Mouse (Mus musculus) cerebellum, postnatal 10 days (tissue): ENCODE measurements around the gene Gm49361.

Experiments used
- DNase-seq, 2 experiments: peaks; one replicate each; pipeline ENCODE4 v3.0.0; 2021; ENCODE audit warnings: mixed read lengths in 2 of 2

The Gm49361 gene

GRCm38 (mm10) chr14:57617675-57618074, 128.2 kb downstream of the Gm49361 start:
- DNase-seq: no peak

DNA sequence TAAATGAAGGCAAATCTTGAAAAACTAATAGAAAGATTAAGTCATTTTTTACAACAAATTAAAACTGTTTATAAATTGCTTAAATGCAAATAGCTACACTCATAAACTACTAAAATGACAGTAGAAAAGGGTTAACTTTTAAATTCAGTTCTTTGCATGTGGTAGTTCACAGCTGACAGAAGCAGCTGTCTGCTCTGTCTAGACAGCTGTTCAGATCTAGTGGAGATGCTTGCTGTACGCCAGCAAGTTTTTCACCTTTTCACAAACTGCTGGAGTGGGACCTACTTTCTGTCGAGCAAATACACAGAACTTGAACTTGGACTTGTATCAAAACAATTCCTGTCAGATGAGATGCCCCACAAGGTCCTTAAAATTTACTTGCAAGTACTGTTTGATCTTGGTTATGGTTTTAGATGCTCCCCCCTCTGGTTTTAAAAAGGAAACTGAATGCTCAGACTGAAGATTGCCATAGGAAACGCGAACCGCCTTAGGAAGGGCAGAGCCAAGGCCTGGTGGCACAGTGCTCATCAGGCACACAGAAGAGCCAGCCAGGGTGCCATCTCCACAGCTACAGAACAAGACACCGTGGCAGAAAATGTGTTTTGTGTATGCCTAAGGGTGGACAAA, 129.5 kb downstream of the Gm49361 start:
- DNase-seq: no peak

DNA sequence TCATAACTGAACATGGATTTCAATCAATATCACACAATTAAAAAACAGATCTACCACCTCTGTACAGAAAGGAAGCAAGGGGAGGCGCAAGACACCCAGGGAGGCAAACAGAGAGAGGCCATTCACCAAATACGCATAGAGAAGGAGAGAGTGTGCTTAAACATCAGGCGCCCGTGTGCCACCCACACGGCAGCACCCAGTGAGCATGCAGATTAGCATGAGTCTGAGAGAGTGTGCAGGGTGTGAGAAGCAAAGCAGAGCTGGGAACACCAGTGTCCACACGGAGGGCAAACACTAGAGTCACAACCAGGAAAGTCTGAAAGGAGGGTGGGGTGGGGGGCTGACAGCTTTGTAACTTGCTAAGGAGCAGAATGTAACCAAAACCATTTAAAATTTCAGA, 130.1 kb downstream of the Gm49361 start:
- no peak for DNase-seq

- DNase-seq: no peak
Observed at GRCm38 (mm10) chr14:57611034-57611433, 134.9 kb downstream of the Gm49361 start.

DNA sequence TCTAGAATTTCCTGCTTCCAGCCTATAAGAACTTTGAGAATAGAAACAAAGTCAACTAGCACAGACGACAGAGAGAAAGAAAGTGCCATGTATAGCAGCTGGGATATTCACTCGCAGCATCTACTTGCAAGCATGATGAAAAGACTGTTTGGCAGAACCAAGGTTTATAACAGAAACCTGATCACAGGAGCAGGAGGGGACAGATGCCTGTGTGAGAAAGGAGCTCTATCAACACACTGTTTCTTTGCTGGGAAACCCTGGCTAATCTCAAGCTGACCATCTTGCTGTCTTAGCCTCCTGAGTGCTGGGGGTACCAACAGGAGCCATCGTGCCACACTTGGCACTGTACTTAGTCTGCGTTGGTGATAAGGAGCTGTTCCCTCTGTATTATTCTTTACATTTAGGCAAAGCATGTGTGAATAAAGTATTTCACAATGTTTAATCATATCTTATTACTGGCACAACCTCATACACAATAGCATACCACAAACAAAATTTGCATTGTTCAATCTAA, 136.0 kb downstream of the Gm49361 start:
- DNase-seq: no peak

GRCm38 (mm10) chr14:57607500-57607899, 138.4 kb downstream of the Gm49361 start:
- peak; percentile 97 to 99 for DNase-seq

DNA sequence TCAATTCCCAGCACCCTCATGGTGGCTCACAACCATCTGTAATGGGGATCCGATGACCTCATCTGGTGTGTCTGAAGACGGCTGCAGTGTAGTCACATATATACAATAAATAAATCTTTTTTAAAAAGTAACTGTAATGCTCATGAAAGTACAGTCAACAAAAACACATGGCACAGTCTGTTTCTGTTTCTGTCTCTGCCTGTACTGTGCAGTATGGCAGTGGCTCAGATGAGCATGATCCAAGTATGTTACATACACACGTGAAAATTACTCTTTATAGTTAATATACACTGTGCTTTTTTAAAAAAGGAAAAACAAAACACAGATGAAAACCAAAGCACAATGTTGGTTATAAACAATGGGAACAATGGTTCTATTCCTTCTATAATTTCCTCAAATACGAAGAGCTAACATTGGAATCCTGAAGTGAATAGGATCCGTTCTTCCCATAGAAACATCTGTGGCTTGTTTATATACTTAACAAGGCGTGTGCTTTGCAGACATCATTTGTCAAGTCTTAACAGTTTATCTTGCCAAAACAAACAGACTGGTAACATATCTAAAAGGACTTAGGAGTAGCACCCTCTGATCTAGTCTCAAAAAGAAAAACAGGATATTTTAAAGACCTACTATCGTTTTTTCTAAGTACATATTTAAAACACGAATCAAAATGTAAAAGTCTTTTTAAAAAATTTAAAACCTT, 139.1 kb downstream of the Gm49361 start:
- DNase-seq: no peak

GRCm38 (mm10) chr14:57593279-57593678, 152.6 kb downstream of the Gm49361 start:
- no peak for DNase-seq
